Mouse (Mus musculus): ENCODE results near the gene Enpp6. TPM values are rescaled to one million over a fixed set of nuclear protein-coding genes. Genes with fewer than 3 reads are reported as not detected.

Enpp6 gene
- polyA plus RNA-seq, 1 experiment from 2014 or later, result 0.43 TPM

DNA sequence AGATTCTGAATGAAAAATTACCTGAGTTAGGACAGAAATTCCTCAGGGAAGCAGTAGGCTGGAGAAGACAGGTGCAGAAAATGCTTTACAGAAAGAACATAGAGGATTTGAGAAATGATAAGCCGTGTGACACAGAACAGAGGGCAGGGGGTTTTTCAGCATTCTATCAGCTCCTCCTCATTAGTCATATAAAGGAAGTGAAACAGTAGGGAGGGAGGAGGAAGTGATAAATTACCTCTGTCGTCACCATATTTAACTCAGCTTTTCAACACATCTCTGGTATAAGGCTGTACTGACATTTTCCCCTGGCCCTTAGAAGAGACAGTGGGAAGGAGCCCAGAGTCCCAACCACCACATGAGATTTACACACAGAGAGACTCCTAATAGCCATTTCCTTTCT, 118.9 kb downstream of the Enpp6 start:
- H3K27me3 ChIP-seq (ENCODE audit: insufficient read depth, poor library complexity, severe bottlenecking), result 0 out of 2 replicates have a peak, but pooled peaks cover 3% of the 10 kb centered on the region
- WGBS, result 85% methylated on average over 2 of the region's 2 CpGs
- DNase-seq (ENCODE audit: low spot score), result no peak
- H3K36me3 ChIP-seq, result no peaks in the 10 kb centered on the region
- H3K27ac ChIP-seq, result no peak overlapping the region
- H3K4me1 ChIP-seq (replicated peaks), result no peaks in the 10 kb centered on the region
- 0 out of 2 replicates have a peak, but pooled peaks cover 2% of the 10 kb centered on the region for H3K9me3 ChIP-seq
- no peak overlapping the region for H3K4me3 ChIP-seq

- no peak overlapping the region for H3K4me3 ChIP-seq
- H3K27me3 ChIP-seq (ENCODE audit: insufficient read depth, poor library complexity, severe bottlenecking), result no peaks in the 10 kb centered on the region
- 80% methylated on average over 17 of the region's 17 CpGs for WGBS
- no peaks in the 10 kb centered on the region for H3K36me3 ChIP-seq
- H3K27ac ChIP-seq, result no peak overlapping the region
- H3K4me1 ChIP-seq (replicated peaks), result no peaks in the 10 kb centered on the region
- DNase-seq (ENCODE audit: low spot score), result no peak
- H3K9me3 ChIP-seq, result 0 out of 2 replicates have a peak, but pooled peaks cover 3% of the 10 kb centered on the region
Observed at GRCm38 (mm10) chr8:47114133-47114796, 127.6 kb downstream of the Enpp6 start.

DNA sequence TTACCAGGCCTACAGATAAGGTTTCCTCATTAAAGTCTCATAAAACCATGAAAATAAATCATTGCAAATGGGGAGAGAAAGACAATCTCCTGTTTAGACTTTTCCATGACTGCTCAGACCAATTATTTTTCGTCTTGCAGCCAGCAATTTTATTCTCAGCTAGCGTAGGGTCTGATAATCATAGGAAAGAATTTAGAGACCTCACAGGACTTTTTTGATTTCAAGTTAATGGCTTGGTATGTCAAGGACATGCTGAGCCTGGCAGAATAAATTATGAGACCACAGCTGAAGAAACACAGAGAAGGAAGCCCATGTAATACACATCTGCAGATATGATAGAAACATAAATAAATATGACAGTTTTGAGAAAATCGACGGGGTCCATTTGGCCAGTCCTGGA, 130.6 kb downstream of the Enpp6 start:
- 86% methylated on average over 4 of the region's 4 CpGs for WGBS
- Histone ChIP-seq H3K4me3 (no peak overlapping the region), H3K9me3 (no peaks in the 10 kb centered on the region), H3K27me3 (ENCODE audit: insufficient read depth, poor library complexity, severe bottlenecking) (no peaks in the 10 kb centered on the region), H3K27ac (no peak overlapping the region), H3K4me1 (replicated peaks) (no peaks in the 10 kb centered on the region), H3K36me3 (no peaks in the 10 kb centered on the region)
- no peak for DNase-seq (ENCODE audit: low spot score)

- WGBS, result 78% methylated on average over 1 of the region's 1 CpGs
- Histone ChIP-seq H3K36me3 (no peaks in the 10 kb centered on the region), H3K27me3 (ENCODE audit: insufficient read depth, poor library complexity, severe bottlenecking) (no peaks in the 10 kb centered on the region), H3K27ac (no peak overlapping the region), H3K4me3 (no peak overlapping the region), H3K9me3 (no peaks in the 10 kb centered on the region), H3K4me1 (replicated peaks) (no peaks in the 10 kb centered on the region)
- no peak for DNase-seq (ENCODE audit: low spot score)
Observed at GRCm38 (mm10) chr8:47119895-47120294, 133.2 kb downstream of the Enpp6 start.

DNA sequence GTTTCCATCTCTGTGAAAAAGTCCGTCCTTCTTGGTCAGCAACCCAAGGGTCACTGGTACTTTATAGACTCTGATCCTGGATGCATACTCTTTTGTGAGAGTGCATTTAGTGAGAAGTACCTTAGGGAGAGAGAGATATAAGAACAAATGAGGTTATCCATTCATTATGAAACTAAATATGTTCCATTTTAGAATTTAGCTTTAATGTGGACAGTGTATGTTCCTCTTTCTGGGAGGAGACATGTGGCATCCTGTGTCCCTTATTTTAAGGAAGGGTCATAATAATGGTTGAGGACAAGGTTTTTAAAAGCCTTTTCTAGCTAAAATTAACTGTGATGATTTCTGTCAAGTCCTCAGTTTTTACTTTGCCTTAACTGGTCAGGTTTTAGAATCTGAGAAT, 142.2 kb downstream of the Enpp6 start:
- no peak overlapping the region for H3K27ac ChIP-seq
- no peaks in the 10 kb centered on the region for H3K9me3 ChIP-seq
- no peak for DNase-seq (ENCODE audit: low spot score)
- no peak overlapping the region for H3K4me3 ChIP-seq
- no peaks in the 10 kb centered on the region for H3K36me3 ChIP-seq
- H3K27me3 ChIP-seq (ENCODE audit: insufficient read depth, poor library complexity, severe bottlenecking), result no peaks in the 10 kb centered on the region
- H3K4me1 ChIP-seq (replicated peaks), result no peaks in the 10 kb centered on the region
- WGBS, result 86% methylated on average over 1 of the region's 1 CpGs

- DNase-seq (ENCODE audit: low spot score), result no peak
- Histone ChIP-seq H3K4me3 (no peak overlapping the region), H3K36me3 (no peaks in the 10 kb centered on the region), H3K4me1 (replicated peaks) (peaks cover 16% of the 10 kb centered on the region), H3K27me3 (ENCODE audit: insufficient read depth, poor library complexity, severe bottlenecking) (no peaks in the 10 kb centered on the region), H3K9me3 (no peaks in the 10 kb centered on the region), H3K27ac (no peak overlapping the region)
- WGBS, result 90% methylated on average over 3 of the region's 3 CpGs
Observed at GRCm38 (mm10) chr8:47133381-47133780, 146.7 kb downstream of the Enpp6 start.

GRCm38 (mm10) chr8:47134736-47135135, 148.0 kb downstream of the Enpp6 start:
- Histone ChIP-seq H3K9me3 (no peaks in the 10 kb centered on the region), H3K36me3 (no peaks in the 10 kb centered on the region), H3K27me3 (ENCODE audit: insufficient read depth, poor library complexity, severe bottlenecking) (no peaks in the 10 kb centered on the region), H3K27ac (no peak overlapping the region), H3K4me1 (replicated peaks) (peaks cover 16% of the 10 kb centered on the region), H3K4me3 (no peak overlapping the region)
- DNase-seq (ENCODE audit: low spot score), result peak; percentile 10
- 38% methylated on average over 11 of the region's 11 CpGs for WGBS

- Histone ChIP-seq H3K27me3 (ENCODE audit: insufficient read depth, poor library complexity, severe bottlenecking) (no peaks in the 10 kb centered on the region), H3K4me3 (peak overlapping the region; percentile 30), H3K27ac (no peak overlapping the region), H3K4me1 (replicated peaks) (peaks cover 16% of the 10 kb centered on the region), H3K9me3 (no peaks in the 10 kb centered on the region), H3K36me3 (no peaks in the 10 kb centered on the region)
- peak; percentile 14 for DNase-seq (ENCODE audit: low spot score)
- 18% methylated on average over 9 of the region's 9 CpGs for WGBS
Observed at GRCm38 (mm10) chr8:47135586-47135985, 148.9 kb downstream of the Enpp6 start.

- peaks cover 16% of the 10 kb centered on the region for H3K4me1 ChIP-seq (replicated peaks)
- no peak overlapping the region for H3K27ac ChIP-seq
- WGBS, result 39% methylated on average over 5 of the region's 5 CpGs
- no peaks in the 10 kb centered on the region for H3K9me3 ChIP-seq
- H3K27me3 ChIP-seq (ENCODE audit: insufficient read depth, poor library complexity, severe bottlenecking), result no peaks in the 10 kb centered on the region
- no peak for DNase-seq (ENCODE audit: low spot score)
- H3K36me3 ChIP-seq, result no peaks in the 10 kb centered on the region
- H3K4me3 ChIP-seq, result peak overlapping the region; percentile 30; the same call in 1 of the 2 replicates
Observed at GRCm38 (mm10) chr8:47136047-47136446, 149.4 kb downstream of the Enpp6 start.

DNA sequence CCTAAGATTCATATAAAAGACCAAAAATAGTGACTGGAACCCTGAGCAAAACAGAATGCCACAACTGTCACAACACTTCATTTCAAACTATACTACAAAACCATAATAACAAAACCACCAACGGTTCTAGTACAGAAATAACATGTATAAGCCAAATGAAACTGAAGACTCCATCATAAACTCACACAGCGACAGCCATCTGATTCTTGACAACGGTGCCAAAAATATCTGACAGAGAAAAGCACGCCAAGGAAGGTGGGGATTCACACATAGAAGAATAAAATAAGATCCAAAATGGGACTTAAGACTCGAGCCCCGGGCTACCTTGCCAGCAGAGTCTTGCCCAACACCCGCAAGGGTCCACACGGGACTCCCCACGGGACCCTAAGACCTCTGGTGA, 158.6 kb downstream of the Enpp6 start:
- H3K4me3 ChIP-seq, result no peak overlapping the region
- H3K27ac ChIP-seq, result no peak overlapping the region
- H3K9me3 ChIP-seq, result peaks cover 7% of the 10 kb centered on the region
- DNase-seq (ENCODE audit: low spot score), result no peak
- no peaks in the 10 kb centered on the region for H3K27me3 ChIP-seq (ENCODE audit: insufficient read depth, poor library complexity, severe bottlenecking)
- no peaks in the 10 kb centered on the region for H3K36me3 ChIP-seq
- WGBS, result 95% methylated on average over 9 of the region's 9 CpGs
- no peaks in the 10 kb centered on the region for H3K4me1 ChIP-seq (replicated peaks)

Other genes starting within 250 kb of the Enpp6 start
- 9.1 TPM in 2 replicates for gene Irf2, start 247.2 kb upstream of the Enpp6 start, polyA plus RNA-seq (2016; fragmentation: Nextera tagmentation; extraction: Ambion mirVana)

Data from hindbrain, embryonic 10.5 days (tissue).